Mouse (Mus musculus): Measurements from ENCODE around the gene Arhgef15. TPM values are rescaled to one million over a fixed set of nuclear protein-coding genes. Genes with fewer than 3 reads are reported as not detected.

Gene Arhgef15
- polyA plus RNA-seq, 1 experiment from 2014 or later, result 5.6 TPM

DNA sequence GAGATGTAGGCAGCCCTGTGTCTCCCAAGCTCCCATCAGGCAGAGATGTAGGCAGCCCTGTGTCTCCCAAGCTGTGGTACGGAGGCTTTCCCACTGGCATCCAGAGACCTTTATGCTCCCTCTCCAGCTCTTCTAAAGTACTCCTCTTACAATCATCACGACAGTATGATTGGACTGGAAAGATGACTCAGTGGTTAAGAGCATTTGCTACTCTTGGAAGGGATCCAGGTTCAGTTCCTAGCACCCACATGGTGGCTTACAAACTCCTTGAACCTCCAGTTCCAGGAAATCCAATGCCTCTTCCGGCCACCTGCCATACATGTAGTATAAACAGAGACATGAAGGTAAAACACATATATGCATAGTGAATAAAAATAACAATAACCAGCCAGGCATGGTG, 4.3 kb upstream of the Arhgef15 start:
- Histone ChIP-seq H3K4me2 (no peak overlapping the region), H3K27me3 (peaks cover 18% of the 10 kb centered on the region), H3K9me3 (no peaks in the 10 kb centered on the region), H3K36me3 (replicated peaks) (no peaks in the 10 kb centered on the region), H3K27ac (no peak overlapping the region), H3K9ac (no peak overlapping the region), H3K4me1 (no peaks in the 10 kb centered on the region), H3K4me3 (replicated peaks) (no peak overlapping the region)
- no peak for ATAC-seq (ENCODE audit: low FRiP score)
- 83% methylated on average over 3 of the region's 3 CpGs for WGBS

DNA sequence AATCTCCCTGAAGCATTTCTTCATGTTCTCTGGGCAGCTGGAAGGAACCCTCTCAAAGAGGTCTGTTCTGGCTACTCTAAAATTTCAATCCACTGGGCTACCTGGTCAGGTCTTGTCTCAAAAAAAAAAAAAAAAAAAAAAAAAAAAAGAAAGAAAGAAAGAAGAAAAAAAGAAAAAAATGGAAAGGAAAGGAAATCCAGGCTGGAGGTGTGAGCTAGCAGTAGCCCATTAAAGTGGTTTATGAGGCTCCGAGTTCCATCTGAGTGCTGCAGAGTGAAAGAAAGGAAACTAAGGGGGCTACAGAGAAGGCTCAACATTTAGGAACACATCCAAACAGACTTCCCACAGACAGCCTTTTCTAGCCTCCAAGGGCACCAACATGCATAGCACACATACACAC, 691 bp upstream of the Arhgef15 start:
- H3K27ac ChIP-seq, result no peak overlapping the region
- 82% methylated on average over 1 of the region's 1 CpGs for WGBS
- no peaks in the 10 kb centered on the region for H3K36me3 ChIP-seq (replicated peaks)
- no peak overlapping the region for H3K4me2 ChIP-seq
- no peaks in the 10 kb centered on the region for H3K9me3 ChIP-seq
- no peak overlapping the region for H3K9ac ChIP-seq
- H3K4me3 ChIP-seq (replicated peaks), result no peak overlapping the region
- ATAC-seq (ENCODE audit: low FRiP score), result no peak
- peaks cover 47% of the 10 kb centered on the region for H3K27me3 ChIP-seq
- peaks cover 21% of the 10 kb centered on the region for H3K4me1 ChIP-seq

DNA sequence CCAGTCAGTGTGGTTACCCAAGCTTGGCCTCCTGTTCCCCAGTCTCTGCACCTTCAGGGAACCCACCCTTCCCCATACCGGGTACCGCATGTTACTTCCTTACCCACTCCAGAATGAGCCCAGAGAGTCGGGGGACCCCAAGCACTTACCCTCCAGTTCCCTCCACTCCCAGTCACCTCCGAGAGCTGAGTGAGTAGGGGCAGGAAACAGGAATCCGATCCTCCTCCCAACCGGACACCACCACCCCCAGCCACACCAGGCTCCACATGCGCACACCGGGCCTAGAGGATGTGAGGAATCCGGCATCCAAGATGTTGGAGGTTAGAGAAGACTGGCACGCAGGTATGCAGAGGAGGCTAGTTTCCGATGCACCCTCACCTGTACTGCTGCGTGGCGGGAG, 583 bp downstream of the Arhgef15 start:
- no peaks in the 10 kb centered on the region for H3K9me3 ChIP-seq
- ATAC-seq (ENCODE audit: low FRiP score), result no peak
- no peak overlapping the region for H3K4me2 ChIP-seq
- no peak overlapping the region for H3K4me3 ChIP-seq (replicated peaks)
- peaks cover 21% of the 10 kb centered on the region for H3K4me1 ChIP-seq
- no peaks in the 10 kb centered on the region for H3K36me3 ChIP-seq (replicated peaks)
- H3K9ac ChIP-seq, result peak overlapping the region; percentile 13; the same call in 1 of the 2 replicates
- H3K27me3 ChIP-seq, result peaks cover 56% of the 10 kb centered on the region
- H3K27ac ChIP-seq, result no peak overlapping the region
- 30% methylated on average over 13 of the region's 13 CpGs for WGBS

DNA sequence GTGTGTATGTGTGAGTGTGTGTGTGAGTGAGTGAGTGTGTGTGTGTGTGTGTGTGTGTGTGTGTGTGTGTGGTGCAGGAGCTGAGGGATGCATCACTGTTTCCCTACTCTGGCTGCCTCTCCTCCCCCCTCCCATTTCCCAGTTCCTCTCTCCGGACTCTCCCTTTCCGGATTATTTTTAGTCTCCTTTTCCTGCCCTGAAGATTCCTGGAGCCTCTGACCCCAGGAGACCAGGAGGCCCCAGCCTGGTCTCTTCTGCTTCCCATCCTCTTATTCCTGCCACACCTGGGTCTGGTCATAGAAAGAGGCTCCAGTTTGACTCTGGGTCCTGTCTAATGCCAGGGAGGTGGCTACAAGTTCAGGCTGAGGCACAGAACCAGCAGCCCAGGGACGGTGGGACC, 1.2 kb downstream of the Arhgef15 start:
- Histone ChIP-seq H3K4me2 (no peak overlapping the region), H3K27ac (no peak overlapping the region), H3K9ac (peak overlapping the region; percentile 13; the same call in 1 of the 2 replicates), H3K9me3 (no peaks in the 10 kb centered on the region), H3K4me3 (replicated peaks) (no peak overlapping the region), H3K27me3 (peaks cover 62% of the 10 kb centered on the region), H3K4me1 (peaks cover 21% of the 10 kb centered on the region), H3K36me3 (replicated peaks) (no peaks in the 10 kb centered on the region)
- 51% methylated on average over 3 of the region's 3 CpGs for WGBS
- no peak for ATAC-seq (ENCODE audit: low FRiP score)

DNA sequence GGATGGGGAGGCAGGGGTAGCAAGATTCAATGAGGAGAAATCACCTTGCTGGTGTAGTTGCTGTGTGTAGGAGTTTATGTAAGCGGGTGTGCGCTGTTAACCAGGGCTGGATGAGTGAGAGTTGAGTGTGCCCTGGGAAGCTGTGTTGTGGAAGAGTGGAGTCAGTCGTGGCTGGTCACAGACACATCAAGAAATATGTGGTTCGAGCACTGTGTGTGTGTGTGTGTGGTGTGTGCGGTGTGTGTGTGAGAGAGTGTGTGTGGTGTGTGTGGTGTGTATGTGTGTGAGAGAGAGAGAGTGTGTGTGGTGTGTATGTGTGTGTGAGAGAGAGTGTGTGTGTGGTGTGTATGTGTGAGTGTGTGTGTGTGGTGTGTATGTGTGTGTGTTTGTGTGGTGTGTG, 1.8 kb downstream of the Arhgef15 start:
- Histone ChIP-seq H3K4me2 (peak overlapping the region; percentile 64), H3K4me1 (peaks cover 21% of the 10 kb centered on the region), H3K9ac (0 out of 2 replicates have a peak overlapping the region, but pooled peaks have one; percentile 56), H3K27ac (no peak overlapping the region), H3K27me3 (peaks cover 63% of the 10 kb centered on the region), H3K4me3 (replicated peaks) (no peak overlapping the region), H3K9me3 (no peaks in the 10 kb centered on the region), H3K36me3 (replicated peaks) (no peaks in the 10 kb centered on the region)
- ATAC-seq (ENCODE audit: low FRiP score), result no peak
- 58% methylated on average over 5 of the region's 5 CpGs for WGBS

DNA sequence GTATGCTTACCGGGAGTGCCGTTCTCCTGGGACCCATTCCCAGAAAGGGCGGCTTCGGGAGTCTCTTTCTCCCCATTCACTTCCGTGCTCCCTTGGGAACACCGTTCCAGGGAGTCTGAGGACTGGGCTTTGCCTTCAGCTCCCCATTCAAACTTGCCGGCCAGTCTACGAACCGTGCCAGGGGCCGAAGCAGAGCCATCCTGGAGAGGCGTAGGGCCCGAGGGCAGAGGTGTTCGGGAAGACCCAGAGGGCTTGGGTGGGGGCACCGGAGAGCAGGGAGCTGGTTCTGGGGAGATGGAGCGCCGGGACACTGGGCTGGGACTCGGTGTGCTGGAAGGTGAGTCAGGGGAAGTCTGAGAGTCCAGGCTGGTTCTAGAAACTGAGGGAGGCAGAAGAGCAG, 2.9 kb downstream of the Arhgef15 start:
- peak overlapping the region; percentile 64 for H3K4me2 ChIP-seq
- H3K27me3 ChIP-seq, result peaks cover 66% of the 10 kb centered on the region
- H3K4me1 ChIP-seq, result peaks cover 21% of the 10 kb centered on the region
- WGBS, result 1% methylated on average over 17 of the region's 17 CpGs
- H3K36me3 ChIP-seq (replicated peaks), result no peaks in the 10 kb centered on the region
- H3K9ac ChIP-seq, result peak overlapping the region; percentile 56
- peak overlapping the region; percentile 36 for H3K4me3 ChIP-seq (replicated peaks)
- no peak for ATAC-seq (ENCODE audit: low FRiP score)
- no peak overlapping the region for H3K27ac ChIP-seq
- no peaks in the 10 kb centered on the region for H3K9me3 ChIP-seq

DNA sequence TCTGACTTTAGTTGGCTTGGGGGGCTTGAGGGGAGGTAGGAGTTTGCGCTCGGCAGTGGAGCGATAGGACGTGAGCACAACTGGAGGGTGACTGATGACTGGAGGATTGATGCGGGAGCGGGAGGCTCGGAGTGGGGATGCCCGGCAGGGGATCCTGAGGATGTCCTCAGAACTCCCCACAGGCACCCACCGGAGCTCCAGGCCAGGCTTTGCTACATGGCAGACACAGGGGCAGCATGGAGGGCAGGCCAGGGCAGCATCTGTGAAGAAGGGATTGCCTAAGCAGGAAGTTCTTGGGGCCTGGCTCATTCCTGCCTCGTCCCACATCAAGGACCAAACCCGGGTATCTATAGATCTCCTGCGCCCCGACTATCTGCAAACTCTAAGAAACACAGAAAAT, 3.4 kb downstream of the Arhgef15 start:
- H3K4me3 ChIP-seq (replicated peaks), result peak overlapping the region; percentile 36
- peaks cover 66% of the 10 kb centered on the region for H3K27me3 ChIP-seq
- WGBS, result 12% methylated on average over 13 of the region's 13 CpGs
- no peaks in the 10 kb centered on the region for H3K36me3 ChIP-seq (replicated peaks)
- peaks cover 21% of the 10 kb centered on the region for H3K4me1 ChIP-seq
- H3K27ac ChIP-seq, result no peak overlapping the region
- no peaks in the 10 kb centered on the region for H3K9me3 ChIP-seq
- peak overlapping the region; percentile 64 for H3K4me2 ChIP-seq
- H3K9ac ChIP-seq, result no peak overlapping the region
- ATAC-seq (ENCODE audit: low FRiP score), result no peak

DNA sequence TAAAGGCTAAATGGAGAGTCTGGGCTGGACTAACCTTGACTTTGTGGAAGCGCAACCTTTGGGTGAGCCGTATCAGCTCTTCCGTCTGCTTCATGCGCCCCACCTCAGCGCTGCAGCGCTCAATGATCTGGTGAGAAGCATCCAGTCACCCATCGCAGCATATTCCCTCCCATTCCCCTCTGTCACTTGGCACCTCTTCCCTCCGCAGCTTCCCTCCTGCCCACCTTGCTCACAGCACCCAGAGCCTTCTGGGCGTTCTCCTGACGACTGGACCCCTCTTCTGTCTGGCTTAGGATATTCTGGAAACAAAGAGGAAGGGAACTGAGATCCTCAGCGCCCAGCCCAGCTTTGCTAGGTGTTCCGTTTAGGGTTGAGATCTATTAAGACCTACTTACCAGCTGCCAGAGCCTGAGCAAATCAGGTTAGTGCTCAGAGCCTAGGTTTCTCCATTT, 9.7 kb downstream of the Arhgef15 start:
- H3K9ac ChIP-seq, result no peak overlapping the region
- ATAC-seq (ENCODE audit: low FRiP score), result 0 out of 2 replicates have a peak, but pooled peaks have one; percentile 30
- H3K36me3 ChIP-seq (replicated peaks), result no peaks in the 10 kb centered on the region
- H3K9me3 ChIP-seq, result no peaks in the 10 kb centered on the region
- WGBS, result 3% methylated on average over 12 of the region's 12 CpGs
- peaks cover 37% of the 10 kb centered on the region for H3K27me3 ChIP-seq
- H3K27ac ChIP-seq, result no peak overlapping the region
- H3K4me3 ChIP-seq (replicated peaks), result peak overlapping the region; percentile 25
- H3K4me2 ChIP-seq, result peak overlapping the region; percentile 42
- H3K4me1 ChIP-seq, result no peaks in the 10 kb centered on the region; the same call in 1 of the 2 replicates

DNA sequence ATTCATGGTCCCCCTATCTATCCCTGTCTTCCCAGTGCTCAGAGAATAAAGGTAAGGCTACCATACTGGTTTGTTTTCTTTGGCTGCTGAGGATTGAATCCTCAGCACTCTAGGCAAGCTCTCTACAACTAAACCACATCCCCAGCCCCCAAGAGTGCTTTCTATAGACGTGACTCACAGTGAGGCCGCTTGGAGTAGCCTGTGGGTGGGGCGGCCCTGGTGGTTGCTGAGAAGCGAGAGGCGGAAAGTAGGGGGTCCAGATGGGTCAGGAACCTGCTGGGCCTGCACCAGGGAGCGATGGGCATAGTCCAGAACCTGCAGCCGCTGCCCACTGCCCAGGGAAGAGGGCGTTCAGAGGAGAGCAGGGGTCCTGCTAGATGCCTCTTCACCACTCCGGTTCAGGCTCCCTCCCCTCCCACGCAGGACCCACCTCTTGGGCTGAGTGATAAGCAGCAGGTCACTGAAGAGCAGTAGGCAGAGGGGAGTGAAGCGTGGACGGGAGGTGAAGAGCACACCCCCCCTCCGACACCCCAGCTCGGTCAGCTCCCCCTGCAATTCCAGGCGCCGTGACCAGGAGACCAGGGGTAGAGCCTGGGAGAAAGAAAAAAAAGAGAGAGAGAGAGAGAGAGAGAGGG, 10.4 kb downstream of the Arhgef15 start:
- 7% methylated on average over 16 of the region's 16 CpGs for WGBS
- Histone ChIP-seq H3K36me3 (replicated peaks) (no peaks in the 10 kb centered on the region), H3K9ac (peak overlapping the region; percentile 8; the same call in 1 of the 2 replicates), H3K9me3 (no peaks in the 10 kb centered on the region), H3K4me2 (peak overlapping the region; percentile 42), H3K4me3 (replicated peaks) (peak overlapping the region; percentile 25), H3K4me1 (no peaks in the 10 kb centered on the region; the same call in 1 of the 2 replicates), H3K27me3 (peaks cover 34% of the 10 kb centered on the region), H3K27ac (no peak overlapping the region)
- ATAC-seq (ENCODE audit: low FRiP score), result no peak

DNA sequence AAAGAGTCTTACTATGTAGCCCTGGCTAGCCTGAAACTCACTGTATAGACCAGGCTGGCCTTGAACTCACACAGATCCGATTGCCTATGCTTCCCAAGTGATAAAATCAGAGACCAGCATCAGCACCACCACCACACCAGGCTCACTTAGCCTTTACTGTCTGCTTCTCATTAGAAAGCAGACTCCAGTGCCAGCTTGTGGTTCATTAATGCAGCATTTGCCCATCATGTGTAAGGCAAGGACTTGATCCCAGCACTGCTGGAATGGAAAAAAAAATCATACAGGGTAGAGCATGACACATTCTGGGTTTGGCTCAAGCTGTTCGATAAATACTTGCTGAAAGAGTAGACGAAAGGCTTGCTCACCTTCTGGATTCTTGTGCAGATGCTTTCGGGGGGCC, 11.3 kb downstream of the Arhgef15 start:
- no peak for ATAC-seq (ENCODE audit: low FRiP score)
- Histone ChIP-seq H3K4me1 (no peaks in the 10 kb centered on the region; the same call in 1 of the 2 replicates), H3K27ac (no peak overlapping the region), H3K9me3 (no peaks in the 10 kb centered on the region), H3K4me2 (no peak overlapping the region), H3K36me3 (replicated peaks) (no peaks in the 10 kb centered on the region), H3K9ac (no peak overlapping the region), H3K27me3 (peaks cover 25% of the 10 kb centered on the region), H3K4me3 (replicated peaks) (no peak overlapping the region)
- 87% methylated on average over 4 of the region's 4 CpGs for WGBS

DNA sequence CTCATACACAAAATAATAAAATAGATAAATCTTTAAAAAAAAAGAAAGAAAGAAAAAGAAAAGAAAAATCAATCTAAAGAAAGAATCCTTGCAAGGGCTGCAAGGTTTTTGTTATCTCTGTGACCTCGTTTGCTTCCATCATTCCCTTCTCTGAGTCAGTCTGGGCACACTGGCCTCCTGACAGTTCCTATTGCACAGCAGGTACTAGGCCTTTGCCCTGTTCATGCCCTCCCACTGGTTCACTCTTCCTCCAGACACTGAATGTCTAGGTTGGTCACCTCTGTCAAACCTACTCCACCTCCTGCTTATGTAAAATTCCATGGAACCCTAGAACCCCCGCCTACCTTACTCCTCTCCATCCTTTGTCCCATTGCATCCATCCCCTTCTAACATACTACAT, 12.0 kb downstream of the Arhgef15 start:
- WGBS, result 76% methylated on average over 2 of the region's 2 CpGs
- ATAC-seq (ENCODE audit: low FRiP score), result no peak
- peaks cover 5% of the 10 kb centered on the region for H3K4me1 ChIP-seq
- no peak overlapping the region for H3K4me3 ChIP-seq (replicated peaks)
- no peak overlapping the region for H3K27ac ChIP-seq
- H3K9me3 ChIP-seq, result no peaks in the 10 kb centered on the region
- peaks cover 24% of the 10 kb centered on the region for H3K27me3 ChIP-seq
- no peak overlapping the region for H3K4me2 ChIP-seq
- no peaks in the 10 kb centered on the region for H3K36me3 ChIP-seq (replicated peaks)
- H3K9ac ChIP-seq, result no peak overlapping the region

DNA sequence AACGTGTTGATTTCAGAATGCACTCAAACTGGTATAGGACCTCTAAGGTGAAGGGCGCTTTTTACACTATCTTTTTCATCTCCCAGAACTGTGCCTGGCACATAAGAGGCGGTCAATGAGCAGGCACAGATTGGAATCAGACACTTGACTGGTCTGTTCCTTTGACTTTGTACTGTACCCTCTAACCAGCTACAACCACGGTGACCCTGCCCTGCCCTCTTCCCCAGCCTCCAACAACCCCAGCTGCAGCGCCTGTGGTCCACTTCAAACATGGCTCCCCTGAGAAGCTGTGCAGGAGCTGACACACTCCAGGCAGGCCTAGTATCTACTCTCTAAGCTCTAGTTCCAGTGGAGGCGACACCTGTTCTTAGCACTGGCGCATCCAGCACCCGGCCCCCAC, 14.5 kb downstream of the Arhgef15 start:
- peaks cover 6% of the 10 kb centered on the region for H3K4me1 ChIP-seq
- no peaks in the 10 kb centered on the region for H3K9me3 ChIP-seq
- H3K4me3 ChIP-seq (replicated peaks), result no peak overlapping the region
- H3K27me3 ChIP-seq, result peaks cover 21% of the 10 kb centered on the region
- H3K4me2 ChIP-seq, result no peak overlapping the region
- H3K36me3 ChIP-seq (replicated peaks), result no peaks in the 10 kb centered on the region
- H3K9ac ChIP-seq, result no peak overlapping the region
- H3K27ac ChIP-seq, result no peak overlapping the region
- 88% methylated on average over 8 of the region's 8 CpGs for WGBS
- ATAC-seq (ENCODE audit: low FRiP score), result no peak

DNA sequence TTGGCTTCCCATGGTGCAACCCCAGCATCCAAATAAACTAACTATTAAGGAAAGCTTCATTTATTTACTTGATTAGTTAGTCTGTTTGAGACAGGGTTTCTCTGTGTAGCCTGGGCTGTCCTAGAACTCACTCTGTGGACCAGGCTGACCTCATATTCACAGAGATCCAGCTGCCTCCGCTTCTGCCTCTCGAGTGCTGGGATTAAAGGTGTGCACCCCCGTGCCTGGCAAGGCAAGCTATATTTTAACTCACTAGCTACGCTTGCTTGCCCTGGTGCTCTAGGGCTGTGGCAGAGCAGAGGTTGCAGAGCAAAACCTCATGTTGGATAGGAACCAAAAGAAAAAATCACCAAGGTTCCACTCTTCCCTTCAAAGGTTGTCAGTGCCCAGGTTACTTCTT, 16.8 kb downstream of the Arhgef15 start:
- H3K36me3 ChIP-seq (replicated peaks), result no peaks in the 10 kb centered on the region
- peaks cover 6% of the 10 kb centered on the region for H3K4me1 ChIP-seq
- WGBS, result 73% methylated on average over 4 of the region's 4 CpGs
- peak overlapping the region; percentile 48 for H3K4me3 ChIP-seq (replicated peaks)
- no peak for ATAC-seq (ENCODE audit: low FRiP score)
- peak overlapping the region; percentile 57 for H3K4me2 ChIP-seq
- no peaks in the 10 kb centered on the region for H3K9me3 ChIP-seq
- no peaks in the 10 kb centered on the region for H3K27me3 ChIP-seq
- no peak overlapping the region for H3K27ac ChIP-seq
- peak overlapping the region; percentile 62 for H3K9ac ChIP-seq
